Mouse (Mus musculus) midbrain, embryonic 10.5 days (tissue): ENCODE data around the gene Gm11492. TPM values are rescaled to one million over a fixed set of nuclear protein-coding genes. Genes with fewer than 3 reads are reported as not detected.

ENCODE experiments used
- DNase-seq: peaks from one replicate; pipeline ENCODE4 v3.0.0-alpha.2; 2017; ENCODE audit warnings: low spot score
- H3K27ac ChIP-seq: fragments of 300-500 bp; sonication (generic); replicated peaks from 2 replicates; pipeline ENCODE4 v1.5.1; 2016; ENCODE audit warnings: mild to moderate bottlenecking
- H3K27me3 ChIP-seq: fragments of 300-500 bp; sonication (generic); 2 replicates; pipeline ENCODE4 v1.6.1; 2016; ENCODE audit warnings: low read depth, mild to moderate bottlenecking; ENCODE audit not compliant: poor library complexity, severe bottlenecking
- H3K36me3 ChIP-seq: fragments of 300-500 bp; sonication (generic); 2 replicates; pipeline ENCODE4 v1.6.1; 2016; ENCODE audit warnings: mild to moderate bottlenecking, moderate library complexity
- H3K4me1 ChIP-seq: fragments of 300-500 bp; sonication (generic); 2 replicates; pipeline ENCODE4 v1.6.1; 2016
- H3K4me3 ChIP-seq: fragments of 300-500 bp; sonication (generic); 2 replicates; pipeline ENCODE4 v1.5.1; 2016; ENCODE audit warnings: mild to moderate bottlenecking, moderate library complexity
- H3K9me3 ChIP-seq: fragments of 300-500 bp; sonication (generic); replicated peaks from 2 replicates; pipeline ENCODE4 v1.6.1; 2016; ENCODE audit warnings: mild to moderate bottlenecking
- WGBS: fragments of 180-500 bp; shearing (Covaris S2); methylation state at CpG from one replicate; pipeline ENCODE4 v1.1.7; 2016; 5-methylcytosine and 5-hydroxymethylcytosine counted together
- polyA plus RNA-seq: library from polyadenylated mRNA; unstranded; fragments of >200 nt; fragmentation: Nextera tagmentation; extraction: Ambion mirVana; gene quantifications from 2 replicates; pipeline ENCODE4 v1.2.1, GENCODE M21; 2016

Gm11492 gene
- polyA plus RNA-seq, 1 experiment from 2014 or later, result not detected

GRCm38 (mm10) chr11:87568255-87568953, 2.0 kb downstream of the Gm11492 start, which contains the start of gene Sept4:
TSS of gene Sept4 (plus strand) at chr11:87568903.
- Histone ChIP-seq H3K36me3 (no peaks in the 10 kb centered on the region), H3K4me1 (peaks cover 16% of the 10 kb centered on the region; the same call in 1 of the 2 replicates), H3K4me3 (no peak within 1 kb of the TSS), H3K9me3 (no peaks in the 10 kb centered on the region), H3K27me3 (no peaks in the 10 kb centered on the region), H3K27ac (no peak within 1 kb of the TSS)
- WGBS, result 82% methylated on average over 7 of the region's 7 CpGs
- no peak for DNase-seq

- H3K9me3 ChIP-seq, result no peaks in the 10 kb centered on the region
- H3K36me3 ChIP-seq, result no peaks in the 10 kb centered on the region
- WGBS, result 44% methylated on average over 5 of the region's 5 CpGs
- no peak overlapping the region for H3K27ac ChIP-seq
- DNase-seq, result no peak
- no peaks in the 10 kb centered on the region for H3K27me3 ChIP-seq
- no peak overlapping the region for H3K4me3 ChIP-seq
- H3K4me1 ChIP-seq, result peaks cover 28% of the 10 kb centered on the region
These were observed 4.3 kb downstream of the Gm11492 start for GRCm38 (mm10) chr11:87570743-87571142.

- H3K27me3 ChIP-seq, result no peaks in the 10 kb centered on the region
- H3K36me3 ChIP-seq, result no peaks in the 10 kb centered on the region
- H3K27ac ChIP-seq, result no peak overlapping the region
- peaks cover 28% of the 10 kb centered on the region for H3K4me1 ChIP-seq
- DNase-seq, result no peak
- H3K9me3 ChIP-seq, result no peaks in the 10 kb centered on the region
- 92% methylated on average over 1 of the region's 1 CpGs for WGBS
- no peak overlapping the region for H3K4me3 ChIP-seq
These were observed 5.0 kb downstream of the Gm11492 start for GRCm38 (mm10) chr11:87571361-87571950.

- peaks cover 50% of the 10 kb centered on the region for H3K4me1 ChIP-seq
- H3K36me3 ChIP-seq, result no peaks in the 10 kb centered on the region
- WGBS, result 77% methylated on average over 7 of the region's 7 CpGs
- H3K4me3 ChIP-seq, result no peak overlapping the region
- no peaks in the 10 kb centered on the region for H3K9me3 ChIP-seq
- H3K27me3 ChIP-seq, result peaks cover 11% of the 10 kb centered on the region; the same call in 1 of the 2 replicates
- DNase-seq, result no peak
- H3K27ac ChIP-seq, result no peak overlapping the region; the same call in 1 of the 2 replicates
These were observed 7.3 kb downstream of the Gm11492 start for GRCm38 (mm10) chr11:87573751-87574150.

- DNase-seq, result no peak
- no peaks in the 10 kb centered on the region for H3K9me3 ChIP-seq
- H3K4me3 ChIP-seq, result no peak overlapping the region
- peaks cover 18% of the 10 kb centered on the region for H3K27me3 ChIP-seq
- 77% methylated on average over 21 of the region's 21 CpGs for WGBS
- peaks cover 59% of the 10 kb centered on the region for H3K4me1 ChIP-seq
- H3K36me3 ChIP-seq, result no peaks in the 10 kb centered on the region
- no peak overlapping the region for H3K27ac ChIP-seq
These were observed 8.2 kb downstream of the Gm11492 start for GRCm38 (mm10) chr11:87574520-87575180.

- Histone ChIP-seq H3K9me3 (no peaks in the 10 kb centered on the region), H3K4me1 (peaks cover 63% of the 10 kb centered on the region), H3K27me3 (peaks cover 25% of the 10 kb centered on the region), H3K27ac (peak overlapping the region; percentile 84), H3K4me3 (peak overlapping the region; percentile 77), H3K36me3 (no peaks in the 10 kb centered on the region)
- 6% methylated on average over 6 of the region's 6 CpGs for WGBS
- DNase-seq, result peak; percentile 30
These were observed 11.3 kb downstream of the Gm11492 start for GRCm38 (mm10) chr11:87577601-87578248.

- Histone ChIP-seq H3K9me3 (no peaks in the 10 kb centered on the region), H3K36me3 (no peaks in the 10 kb centered on the region), H3K27me3 (peaks cover 25% of the 10 kb centered on the region), H3K27ac (peak overlapping the region; percentile 84), H3K4me3 (peak overlapping the region; percentile 77), H3K4me1 (peaks cover 62% of the 10 kb centered on the region)
- under 1% methylated on average over 40 of the region's 40 CpGs for WGBS
- peak; percentile 74 for DNase-seq
These were observed 12.0 kb downstream of the Gm11492 start for GRCm38 (mm10) chr11:87578249-87578962.

- Histone ChIP-seq H3K27me3 (peaks cover 25% of the 10 kb centered on the region), H3K9me3 (no peaks in the 10 kb centered on the region), H3K27ac (peak overlapping the region; percentile 84), H3K4me3 (peak overlapping the region; percentile 77), H3K4me1 (peaks cover 58% of the 10 kb centered on the region), H3K36me3 (no peaks in the 10 kb centered on the region)
- 14% methylated on average over 10 of the region's 10 CpGs for WGBS
- DNase-seq, result peak; percentile 43
These were observed 12.6 kb downstream of the Gm11492 start for GRCm38 (mm10) chr11:87578963-87579601.

- WGBS, result 59% methylated on average over 1 of the region's 1 CpGs
- peaks cover 52% of the 10 kb centered on the region for H3K4me1 ChIP-seq
- no peak for DNase-seq
- peak overlapping the region; percentile 84; the same call in 1 of the 2 replicates for H3K27ac ChIP-seq
- no peaks in the 10 kb centered on the region for H3K9me3 ChIP-seq
- peaks cover 25% of the 10 kb centered on the region for H3K27me3 ChIP-seq
- H3K36me3 ChIP-seq, result no peaks in the 10 kb centered on the region
- no peak overlapping the region for H3K4me3 ChIP-seq
These were observed 13.3 kb downstream of the Gm11492 start for GRCm38 (mm10) chr11:87579713-87580112.

GRCm38 (mm10) chr11:87580543-87581085, 14.2 kb downstream of the Gm11492 start:
- Histone ChIP-seq H3K4me1 (peaks cover 50% of the 10 kb centered on the region), H3K36me3 (no peaks in the 10 kb centered on the region), H3K27me3 (peaks cover 25% of the 10 kb centered on the region), H3K27ac (0 out of 2 replicates have a peak overlapping the region, but pooled peaks have one; percentile 17), H3K4me3 (no peak overlapping the region; the same call in 1 of the 2 replicates), H3K9me3 (no peaks in the 10 kb centered on the region)
- 38% methylated on average over 10 of the region's 10 CpGs for WGBS
- DNase-seq, result no peak

- H3K4me1 ChIP-seq, result peaks cover 50% of the 10 kb centered on the region
- H3K9me3 ChIP-seq, result no peaks in the 10 kb centered on the region
- H3K4me3 ChIP-seq, result no peak overlapping the region
- DNase-seq, result no peak
- WGBS, result 89% methylated on average over 12 of the region's 12 CpGs
- no peaks in the 10 kb centered on the region for H3K36me3 ChIP-seq
- H3K27ac ChIP-seq, result 0 out of 2 replicates have a peak overlapping the region, but pooled peaks have one; percentile 17
- H3K27me3 ChIP-seq, result peaks cover 25% of the 10 kb centered on the region
These were observed 14.9 kb downstream of the Gm11492 start for GRCm38 (mm10) chr11:87581161-87581865.
